Mouse (Mus musculus) layer of hippocampus, adult 6 months (tissue): Measurements from ENCODE around the gene Churc1. TPM values are rescaled to one million over a fixed set of nuclear protein-coding genes. Genes with fewer than 3 reads are reported as not detected.

Source experiments
- long read RNA-seq, 2 experiments: library from polyadenylated mRNA; unstranded; transcript quantifications; one replicate each; pipeline ENCODE4 v2.0.0; 2019 to 2020
- polyA plus RNA-seq: library from polyadenylated mRNA; unstranded; fragments of <200 nt; fragmentation: Nextera tagmentation; gene quantifications from 2 replicates; pipeline ENCODE4 v1.2.3, GENCODE M21; 2021

Gene Churc1
- 228 and 286 TPM in 2 replicates for polyA plus RNA-seq
- long read RNA-seq, experiment 1, transcript Churc1-203 (3 exons, 462 nt) = minor isoform, 7 of 91 reads
- long read RNA-seq, experiment 1, transcript Churc1-201 (4 exons, 676 nt) = major isoform, 75 of 91 reads
- long read RNA-seq, experiment 1, partial matches to known transcripts = 5 of 91 reads
- long read RNA-seq, experiment 1, other reads (novel, unspliced or antisense) = 2 of 91 reads
- long read RNA-seq, experiment 2, transcript Churc1-201 (4 exons, 676 nt) = major isoform, 8 of 8 reads
- long read RNA-seq, experiment 2, partial matches to known transcripts = 0 of 8 reads
- long read RNA-seq, experiment 2, other reads (novel, unspliced or antisense) = 0 of 8 reads

DNA sequence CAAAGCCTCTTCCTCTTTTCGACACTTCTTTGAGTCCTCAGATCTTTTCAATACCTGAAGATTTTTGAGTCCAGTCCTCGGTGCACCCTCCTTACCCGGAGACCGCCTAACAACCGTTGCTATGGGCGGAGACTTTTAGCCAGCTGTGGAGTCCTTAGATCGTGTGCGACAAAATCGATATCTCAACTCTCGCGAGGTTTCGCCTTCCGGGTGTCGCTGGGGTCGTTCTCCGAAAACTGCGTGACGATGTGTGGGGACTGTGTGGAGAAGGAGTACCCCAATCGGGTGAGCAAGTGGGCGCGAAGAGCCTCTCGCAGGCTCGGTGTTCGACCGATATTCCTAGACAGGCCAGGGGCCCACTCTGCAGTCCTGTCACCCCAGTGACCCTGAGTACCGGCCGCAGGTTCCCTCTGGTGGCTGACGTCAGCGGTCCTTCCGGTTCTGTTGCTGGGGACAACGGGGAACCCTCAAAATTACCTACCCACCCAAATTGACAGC lies at the start of gene Churc1, which contains the start of gene Fntb:
Gene Churc1 (plus strand): TSS at position 185 of the 498 bp plus-strand sequence.
Gene Fntb (plus strand): TSS at position 236 of the 498 bp plus-strand sequence.

DNA sequence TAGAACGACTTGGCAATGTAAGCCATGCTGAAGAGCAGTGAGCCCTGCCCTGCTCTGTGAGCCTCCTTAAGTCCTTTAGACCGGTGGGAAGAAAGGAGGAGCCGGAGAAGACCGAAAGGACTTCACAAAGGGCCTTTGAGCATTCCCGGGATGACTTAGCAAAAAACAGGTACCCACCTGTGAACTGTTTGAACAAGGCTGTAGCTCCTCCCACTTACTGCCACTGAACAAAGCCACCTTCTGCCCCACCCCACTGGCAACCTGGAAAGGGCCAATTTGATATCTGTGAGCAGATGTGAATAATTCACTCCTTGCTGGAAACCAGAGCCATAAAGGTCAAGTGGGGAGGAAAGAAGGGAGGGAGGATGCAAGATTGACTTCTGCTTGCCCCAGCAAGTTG lies 30.0 kb downstream of the Churc1 start, which contains the start of gene Gpx2:
Gene Gpx2 (minus strand): TSS at position 205 of the 400 bp plus-strand sequence.

DNA sequence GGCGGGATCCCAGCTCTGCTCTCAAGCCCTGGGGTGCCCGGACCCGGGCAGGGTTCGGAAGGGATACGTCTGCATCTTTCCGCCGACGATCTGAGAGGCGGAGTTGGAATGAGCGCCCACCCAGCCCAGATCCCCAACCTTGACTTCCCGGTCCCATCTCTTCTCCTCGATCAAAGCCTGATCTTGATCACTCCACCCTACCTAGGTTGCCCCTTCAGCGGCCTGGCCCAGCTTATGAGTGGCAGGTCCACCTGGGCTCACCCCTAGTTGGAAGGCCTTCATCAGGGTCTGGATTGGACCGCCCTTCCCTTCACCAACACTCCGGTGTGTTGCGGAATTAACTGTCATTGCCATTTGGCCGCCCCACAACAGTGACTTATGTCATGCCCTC lies 57.3 kb downstream of the Churc1 start, which contains the start of gene Rab15:
Gene Rab15 (minus strand): TSS at position 258 of the 391 bp plus-strand sequence.

Other genes with a start within 250 kb of the Churc1 start
- 3.9 and 4.6 TPM in 2 replicates for gene Plekhg3, start 234.6 kb upstream of the Churc1 start, polyA plus RNA-seq
- 10.2 and 11.1 TPM in 2 replicates for gene Sptb, start 55.0 kb upstream of the Churc1 start, polyA plus RNA-seq
- 14.2 and 14.9 TPM in 2 replicates for gene Fntb, start 51 bp downstream of the Churc1 start, polyA plus RNA-seq
- gene Gpx2, start 30.0 kb downstream of the Churc1 start, polyA plus RNA-seq = 0.14 TPM in 1 of 2 replicates, not detected in the other
- gene Rab15, start 57.4 kb downstream of the Churc1 start, polyA plus RNA-seq = 85.1 and 101 TPM in 2 replicates
- 30.6 and 32.5 TPM in 2 replicates for gene Max, start 196.7 kb downstream of the Churc1 start, polyA plus RNA-seq